Mouse (Mus musculus) kidney, postnatal 10 days (tissue): Measurements from ENCODE around the gene Ksr2.
A peak's percentile ranks its signal among the peaks of the same experiment; 100 is the strongest.
"Not testable (repeated sequence)": the region's sequence is repeated elsewhere in the genome, so short reads cannot be mapped to it uniquely, and the experiment has no call there.

Experiments
- DNase-seq: peaks from one replicate; pipeline ENCODE4 v3.0.0; 2021; ENCODE audit warnings: mixed read lengths

Gene Ksr2

DNA sequence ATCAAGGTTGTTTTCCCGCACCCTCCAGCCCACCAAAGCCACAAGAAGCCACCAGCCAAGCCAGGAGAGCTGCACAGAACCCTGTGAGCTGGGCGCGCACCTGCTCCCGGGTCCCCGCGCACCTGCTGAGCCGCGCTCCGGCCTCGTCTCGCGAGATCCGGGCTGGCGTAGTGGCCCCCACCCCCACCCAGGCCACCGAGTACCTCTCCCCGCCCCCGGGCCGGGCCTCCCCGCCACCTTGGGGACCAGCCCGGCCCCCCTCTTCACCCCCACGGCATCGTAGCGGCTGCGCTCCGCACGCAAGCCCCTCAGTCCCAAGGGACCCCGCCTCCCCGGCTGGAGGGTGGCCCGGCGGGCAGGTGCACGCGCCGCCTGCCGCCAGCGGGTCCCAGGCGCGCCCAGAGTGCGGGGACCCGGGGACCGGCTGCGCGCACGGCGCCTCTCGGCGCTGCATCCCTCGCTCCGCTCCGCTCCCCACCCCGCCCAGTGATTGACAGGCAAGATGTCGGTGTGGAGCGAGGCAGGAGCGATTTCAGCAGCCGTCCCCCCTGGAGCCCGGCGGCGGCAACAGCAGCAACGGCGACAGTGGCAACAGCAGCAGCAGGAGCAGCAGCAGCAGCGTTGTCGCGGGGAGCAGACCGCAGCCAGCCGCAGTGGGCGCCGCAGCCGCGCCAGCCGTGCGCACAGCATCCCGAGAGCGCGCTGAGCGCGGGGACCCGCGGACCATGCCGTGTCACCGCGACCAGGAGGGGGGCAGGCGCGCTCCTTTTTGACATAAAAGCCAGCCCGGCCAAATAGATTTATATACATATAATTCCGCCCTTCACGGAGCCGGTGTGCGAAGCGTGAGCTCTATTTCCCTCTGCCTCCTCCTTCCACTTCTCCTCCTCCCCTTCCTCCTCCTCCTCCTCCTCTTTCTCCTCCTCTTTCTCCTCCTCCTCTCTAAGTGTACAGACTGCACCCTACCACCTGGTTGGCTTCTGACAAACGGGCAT is at the start of gene Ksr2:
Ksr2 (plus strand) TSS at position 494 of the 995 bp plus-strand sequence.
- peak; percentile 77 for DNase-seq

GRCm38 (mm10) chr5:117364821-117365220 is 49.0 kb upstream of the Ksr2 start:
- DNase-seq: no peak

DNA sequence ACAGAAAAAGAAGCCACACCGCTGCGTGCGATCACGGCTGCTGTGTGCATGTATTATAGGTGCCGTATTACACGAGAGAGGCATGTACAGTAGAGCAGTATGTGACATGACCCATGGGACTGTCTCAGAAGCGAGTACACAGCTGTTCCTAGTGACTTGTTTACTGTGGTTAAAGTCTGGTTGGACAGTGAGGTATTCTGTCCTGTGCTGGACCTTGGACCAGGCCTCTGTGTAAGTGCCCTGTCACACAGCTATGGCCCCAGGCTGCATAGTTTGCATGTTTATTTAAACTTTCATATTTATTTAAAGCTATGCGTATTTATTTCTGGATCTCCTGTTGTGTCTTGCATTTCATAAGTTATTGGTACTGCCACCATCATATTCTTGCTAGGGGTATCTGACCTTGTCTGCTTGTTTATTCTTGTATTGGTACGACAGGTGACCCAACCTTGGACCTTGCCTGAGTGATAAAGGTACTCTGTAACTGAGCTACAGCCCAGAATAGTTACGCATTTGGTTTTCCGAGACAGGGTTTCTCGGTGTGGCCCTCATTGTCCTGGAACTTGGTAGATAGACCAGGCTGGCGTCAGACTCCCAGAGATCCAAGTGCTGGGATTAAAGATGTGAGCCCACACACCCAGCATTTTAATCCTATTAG is 47.8 kb upstream of the Ksr2 start:
- no peak for DNase-seq

DNA sequence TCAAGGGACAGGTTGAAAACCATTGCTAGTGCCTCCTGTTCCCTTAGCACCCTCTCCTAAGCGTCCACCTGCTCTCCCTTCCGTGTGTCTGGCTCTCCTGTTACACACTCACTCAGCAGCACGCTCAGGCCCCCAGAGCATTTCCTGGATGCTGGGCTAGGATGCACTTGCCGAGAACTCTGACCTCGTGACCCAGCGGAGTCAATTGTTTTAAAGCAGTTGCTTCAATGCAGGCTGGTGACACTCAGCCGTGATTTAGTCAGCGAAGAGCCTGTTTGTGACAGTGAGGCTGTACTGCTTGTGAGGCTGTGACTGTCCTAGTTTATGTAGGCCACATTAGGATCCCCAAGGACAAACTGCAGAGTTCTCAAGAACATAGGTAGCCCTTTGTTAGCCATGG is 46.6 kb upstream of the Ksr2 start:
- peak; percentile 51 for DNase-seq

- DNase-seq: peak; percentile 67
These were observed 43.2 kb upstream of the Ksr2 start for GRCm38 (mm10) chr5:117370592-117370991.

DNA sequence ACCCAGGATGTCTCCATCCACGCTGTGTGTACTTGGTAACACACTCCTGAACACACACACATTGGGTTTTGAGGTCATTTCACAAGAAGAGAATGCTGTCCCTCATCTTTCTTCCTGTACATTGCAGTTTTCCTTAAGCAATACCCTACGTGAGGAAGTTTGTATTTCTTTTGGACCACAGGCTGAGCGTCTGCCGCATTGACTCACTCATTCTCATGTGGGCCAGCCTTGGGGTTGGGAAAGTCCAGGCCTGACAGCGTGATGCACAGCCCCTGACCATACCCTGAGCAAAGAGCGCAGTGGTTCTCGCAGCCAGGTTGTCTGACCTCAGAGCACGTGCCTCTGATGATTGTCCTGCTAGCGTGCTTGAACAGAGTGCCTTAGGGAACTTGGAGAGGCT is 40.4 kb upstream of the Ksr2 start:
- no peak for DNase-seq

GRCm38 (mm10) chr5:117374372-117375049 is 39.3 kb upstream of the Ksr2 start:
- no peak for DNase-seq

DNA sequence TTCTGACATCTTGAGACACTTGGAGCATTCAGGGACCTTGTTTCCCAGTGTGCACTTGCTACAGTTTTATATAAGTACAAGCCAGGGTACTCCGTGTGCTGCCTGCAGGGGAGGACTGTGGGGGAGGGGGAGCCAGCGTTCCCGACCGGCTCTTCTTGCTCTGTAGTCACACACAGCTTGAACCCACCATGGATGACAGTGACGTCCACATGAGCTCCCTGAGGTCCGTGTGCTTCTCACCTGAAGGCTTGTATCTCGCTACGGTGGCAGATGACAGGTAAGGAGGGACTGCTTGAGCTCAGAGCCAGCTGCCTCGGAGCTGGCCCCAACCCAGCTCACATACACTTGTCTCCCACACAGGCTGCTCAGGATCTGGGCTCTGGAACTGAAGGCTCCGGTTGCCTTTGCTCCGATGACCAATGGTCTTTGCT is 37.5 kb upstream of the Ksr2 start:
- DNase-seq: no peak

DNA sequence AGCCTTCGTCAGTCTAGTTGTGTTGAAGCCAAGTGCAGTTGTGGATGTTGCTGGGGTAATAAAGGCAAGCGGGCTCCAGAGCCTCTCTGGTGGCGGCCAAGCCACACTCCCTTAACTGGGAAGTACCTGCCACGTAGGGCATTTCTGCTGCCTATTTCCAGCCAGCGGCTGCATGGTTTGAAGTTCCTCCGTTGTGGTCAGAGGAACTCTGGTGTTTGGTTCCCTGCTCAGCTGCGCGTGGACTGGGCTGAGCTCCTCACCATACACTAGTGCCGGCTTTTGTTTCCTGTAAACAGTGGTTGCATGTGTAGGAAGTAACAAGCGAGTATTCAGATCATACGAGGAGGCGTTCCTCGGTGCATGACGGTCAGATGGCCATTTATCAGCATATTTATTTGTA is 36.1 kb upstream of the Ksr2 start:
- not testable (repeated sequence) for DNase-seq

DNA sequence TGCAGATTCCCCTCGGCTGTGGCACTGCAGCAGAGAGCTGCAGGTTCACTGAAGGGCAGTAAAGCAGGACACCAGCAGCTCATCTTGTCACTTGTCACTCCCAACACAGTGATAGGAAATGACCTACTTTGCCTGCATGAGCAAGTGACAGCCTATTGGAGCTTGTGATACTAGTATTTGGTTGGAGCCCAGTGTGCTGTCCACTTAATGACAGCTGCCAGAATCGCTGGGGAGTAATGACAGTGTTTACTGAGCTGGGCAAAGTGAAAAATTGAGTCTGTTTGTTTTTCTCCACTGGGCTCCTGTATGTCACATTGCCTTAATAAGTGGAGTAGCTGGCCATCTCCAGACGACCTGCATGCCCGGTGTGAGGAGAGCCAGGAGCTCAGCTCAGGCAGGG is 33.6 kb upstream of the Ksr2 start:
- no peak for DNase-seq

- DNase-seq: no peak
These were observed 32.0 kb upstream of the Ksr2 start for GRCm38 (mm10) chr5:117381785-117382184.

DNA sequence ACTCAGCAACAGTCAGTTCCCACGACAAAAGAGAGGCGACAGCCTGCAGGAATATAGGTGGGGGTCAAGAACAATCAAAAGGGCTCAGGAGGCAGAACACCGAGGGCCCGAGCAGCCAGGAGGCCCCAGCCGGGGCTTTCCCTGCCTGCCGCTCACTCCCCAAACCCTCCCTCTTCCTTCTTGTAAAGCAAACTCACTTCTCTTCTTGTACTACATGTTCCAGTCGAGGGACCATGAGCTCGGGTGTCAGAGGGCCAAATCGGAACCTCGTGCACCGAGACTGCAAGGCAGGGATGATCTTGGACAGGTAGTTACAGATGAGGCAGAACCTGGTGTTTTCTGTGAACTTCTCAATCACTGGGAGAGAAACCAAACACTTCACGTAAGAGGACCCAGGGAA is 30.6 kb upstream of the Ksr2 start:
- DNase-seq: no peak

GRCm38 (mm10) chr5:117388296-117388751 is 25.5 kb upstream of the Ksr2 start:
- DNase-seq: peak; percentile 74

DNA sequence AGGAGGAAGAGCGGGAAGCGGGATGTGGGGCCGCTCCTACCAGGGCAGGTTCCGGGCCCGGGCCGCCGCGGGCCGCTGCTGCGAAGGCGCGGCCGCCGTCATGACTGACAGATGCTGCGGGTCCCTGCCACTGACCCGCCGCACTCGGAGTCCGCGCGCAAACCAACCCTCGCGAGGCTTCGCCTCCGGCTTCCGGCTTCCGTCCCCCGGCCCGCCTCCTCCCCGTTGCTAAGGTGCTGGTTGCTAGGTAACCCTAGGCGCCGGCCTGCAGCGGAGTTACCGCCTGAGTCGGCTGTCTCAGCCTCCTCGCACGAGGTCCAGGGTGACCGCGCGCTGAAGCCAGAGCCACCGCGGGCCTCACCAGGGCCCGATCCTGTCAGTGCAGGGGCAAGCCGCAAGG is 24.9 kb upstream of the Ksr2 start, which contains the start of gene Rfc5:
Rfc5 (minus strand) TSS at position 171 of the 400 bp plus-strand sequence.
- peak; percentile 98 for DNase-seq

DNA sequence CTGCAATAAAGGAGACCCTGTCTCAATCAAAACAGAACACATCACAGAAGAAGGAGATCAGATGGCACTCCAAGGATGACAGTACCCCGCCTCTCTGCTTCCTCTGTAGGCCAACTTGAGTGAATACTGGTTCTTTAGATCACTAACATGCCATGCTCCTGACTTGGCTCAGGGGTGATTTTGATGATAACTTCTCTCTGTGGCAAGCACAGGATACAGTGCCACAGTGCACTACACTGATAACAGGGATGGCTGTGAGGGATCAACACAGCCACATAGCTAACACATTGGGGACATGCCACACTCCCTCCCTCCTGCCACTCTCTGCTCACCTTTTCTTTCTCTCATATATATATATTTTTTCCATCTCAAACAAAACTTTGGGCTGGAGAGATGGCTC is 22.9 kb upstream of the Ksr2 start:
- no peak for DNase-seq

GRCm38 (mm10) chr5:117395834-117396233 is 18.0 kb upstream of the Ksr2 start:
- no peak for DNase-seq

DNA sequence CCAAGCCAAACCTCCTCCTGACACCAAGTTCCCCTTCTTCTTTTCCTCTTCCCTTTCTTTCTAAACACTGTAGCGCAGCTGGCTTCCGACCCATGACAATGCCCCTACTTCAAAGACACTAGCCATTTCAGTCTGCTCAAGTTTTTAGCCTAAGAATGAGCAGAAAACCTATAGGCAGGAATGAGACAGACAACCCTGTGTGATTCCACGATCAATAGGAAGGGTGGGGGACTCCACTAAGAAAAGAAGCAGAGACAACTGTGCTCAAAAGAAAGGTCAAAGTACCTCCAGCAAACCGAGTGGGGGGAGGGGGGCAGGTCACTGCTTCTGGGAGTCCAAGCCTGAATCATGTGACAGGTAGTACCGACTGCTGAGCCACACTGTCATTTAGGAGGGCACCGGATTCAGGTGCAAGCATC is 17.2 kb upstream of the Ksr2 start:
- peak; percentile 34 for DNase-seq

DNA sequence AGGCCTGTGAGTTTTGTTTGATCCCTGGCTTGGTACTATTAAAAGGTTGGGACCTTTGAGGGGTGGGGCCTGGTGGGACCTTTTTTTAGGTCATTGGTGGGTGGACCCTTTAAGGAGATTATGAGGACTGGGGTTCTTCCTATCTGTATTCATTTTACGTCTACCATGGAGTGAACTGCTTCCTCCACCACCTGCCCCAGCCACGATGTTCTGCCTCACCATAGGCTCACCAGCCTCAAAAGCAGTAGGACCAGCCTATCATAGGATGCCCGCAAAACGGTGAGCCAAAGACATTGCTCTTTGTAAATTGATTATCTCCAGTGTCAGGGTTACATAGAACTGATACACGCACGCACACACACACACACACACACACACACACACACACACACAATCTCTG is 16.4 kb upstream of the Ksr2 start:
- DNase-seq: no peak

GRCm38 (mm10) chr5:117398007-117398550 is 15.7 kb upstream of the Ksr2 start:
- peak; percentile 60 for DNase-seq

GRCm38 (mm10) chr5:117399281-117399680 is 14.5 kb upstream of the Ksr2 start:
- no peak for DNase-seq

DNA sequence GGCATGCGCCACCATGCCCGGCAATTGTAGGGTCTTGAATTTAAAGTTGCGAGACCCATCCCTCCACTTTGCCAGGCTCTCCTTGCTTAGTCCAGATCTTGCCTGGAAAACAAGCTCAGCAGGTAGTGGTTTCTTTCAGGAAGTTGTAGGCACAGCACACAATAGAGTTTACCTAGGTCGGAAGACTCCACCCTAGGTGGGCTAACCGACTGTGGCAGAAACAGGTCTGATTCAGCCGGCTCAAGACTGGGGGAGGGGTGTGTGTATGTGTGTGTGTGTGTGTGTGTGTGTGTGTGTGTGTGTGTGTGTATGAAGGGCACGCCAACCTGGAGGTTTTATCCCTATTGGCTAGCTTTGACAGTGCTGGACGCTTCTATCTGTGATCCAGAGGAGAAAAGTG is 10.2 kb upstream of the Ksr2 start:
- no peak for DNase-seq

DNA sequence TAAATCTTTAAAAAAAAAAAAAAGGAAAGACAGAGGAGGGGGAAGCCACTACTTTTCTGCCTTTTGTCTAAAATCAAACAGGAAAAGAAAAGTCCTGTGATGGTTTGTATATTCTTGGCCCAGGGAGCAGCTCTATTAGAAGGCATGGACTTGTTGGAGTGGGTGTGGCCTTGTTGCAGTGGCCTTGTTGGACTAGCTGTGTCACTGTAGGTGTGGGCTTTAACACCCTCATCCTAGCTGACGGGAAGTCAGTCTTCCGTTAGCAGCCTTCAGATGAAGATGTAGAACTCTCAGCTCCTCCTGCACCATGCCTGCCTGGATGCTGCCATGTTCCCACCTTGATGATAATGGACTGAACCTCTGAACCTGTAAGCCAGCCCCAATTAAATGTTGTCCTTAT is 9.1 kb upstream of the Ksr2 start:
- not testable (repeated sequence) for DNase-seq

DNA sequence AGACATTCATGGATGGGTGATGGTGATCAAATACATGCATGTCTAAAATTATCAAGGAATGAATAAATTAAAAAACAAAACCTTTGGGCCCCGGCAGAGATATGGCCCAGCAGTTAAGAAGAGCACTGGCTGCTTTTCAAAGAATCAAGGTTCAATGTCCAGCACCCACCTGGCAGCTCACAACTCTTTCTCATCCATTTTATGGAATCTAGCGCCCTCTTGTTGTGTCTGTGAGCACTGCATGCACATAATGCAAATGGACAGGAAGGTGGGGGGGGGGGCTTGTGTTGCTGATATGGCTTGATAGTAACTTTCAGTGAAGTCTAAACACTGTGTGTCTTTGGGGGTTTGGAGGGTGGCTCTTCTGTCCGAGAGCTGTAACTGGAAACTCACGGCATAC is 5.6 kb upstream of the Ksr2 start:
- DNase-seq: peak; percentile 70
